Mouse (Mus musculus): Measurements from ENCODE around the gene Moxd1. TPM values are rescaled to one million over a fixed set of nuclear protein-coding genes. Genes with fewer than 3 reads are reported as not detected.

Gene Moxd1
- total RNA-seq (2014; fragmentation: Nextera tagmentation) (not detected in 2 replicates), total RNA-seq (2017) (not detected in 2 replicates)

- ATAC-seq (replicated peaks; ENCODE audit: poor library complexity, severe bottlenecking): peak; percentile 83
Measured at GRCm38 (mm10) chr10:24223449-24224143, at the start of gene Moxd1. TSS of gene Moxd1 (plus strand) at chr10:24223517.

- ATAC-seq (replicated peaks; ENCODE audit: poor library complexity, severe bottlenecking): no peak
Measured at GRCm38 (mm10) chr10:24190392-24190791, 32.9 kb upstream of the Moxd1 start.

- no peak for ATAC-seq (replicated peaks; ENCODE audit: poor library complexity, severe bottlenecking)
Measured at GRCm38 (mm10) chr10:24191977-24192376, 31.3 kb upstream of the Moxd1 start.

GRCm38 (mm10) chr10:24199303-24199702 lies 24.0 kb upstream of the Moxd1 start:
- no peak for ATAC-seq (replicated peaks; ENCODE audit: poor library complexity, severe bottlenecking)

GRCm38 (mm10) chr10:24200099-24200498 lies 23.2 kb upstream of the Moxd1 start:
- ATAC-seq (replicated peaks; ENCODE audit: poor library complexity, severe bottlenecking): no peak

- ATAC-seq (replicated peaks; ENCODE audit: poor library complexity, severe bottlenecking): no peak
Measured at GRCm38 (mm10) chr10:24210075-24210474, 13.2 kb upstream of the Moxd1 start.

- ATAC-seq (replicated peaks; ENCODE audit: poor library complexity, severe bottlenecking): no peak
Measured at GRCm38 (mm10) chr10:24213297-24213696, 10.0 kb upstream of the Moxd1 start.

- no peak for ATAC-seq (replicated peaks; ENCODE audit: poor library complexity, severe bottlenecking)
Measured at GRCm38 (mm10) chr10:24217558-24218268, 5.6 kb upstream of the Moxd1 start.

GRCm38 (mm10) chr10:24220931-24221330 lies 2.4 kb upstream of the Moxd1 start:
- ATAC-seq (replicated peaks; ENCODE audit: poor library complexity, severe bottlenecking): no peak

- ATAC-seq (replicated peaks; ENCODE audit: poor library complexity, severe bottlenecking): no peak
Measured at GRCm38 (mm10) chr10:24222911-24223310, 406 bp upstream of the Moxd1 start.

GRCm38 (mm10) chr10:24224591-24224990 lies 1.3 kb downstream of the Moxd1 start:
- ATAC-seq (replicated peaks; ENCODE audit: poor library complexity, severe bottlenecking): no peak

GRCm38 (mm10) chr10:24228318-24229183 lies 5.2 kb downstream of the Moxd1 start:
- no peak for ATAC-seq (replicated peaks; ENCODE audit: poor library complexity, severe bottlenecking)

GRCm38 (mm10) chr10:24232281-24232680 lies 9.0 kb downstream of the Moxd1 start:
- no peak for ATAC-seq (replicated peaks; ENCODE audit: poor library complexity, severe bottlenecking)

GRCm38 (mm10) chr10:24235426-24236283 lies 12.3 kb downstream of the Moxd1 start:
- no peak for ATAC-seq (replicated peaks; ENCODE audit: poor library complexity, severe bottlenecking)

- no peak for ATAC-seq (replicated peaks; ENCODE audit: poor library complexity, severe bottlenecking)
Measured at GRCm38 (mm10) chr10:24246815-24247214, 23.5 kb downstream of the Moxd1 start.

GRCm38 (mm10) chr10:24248116-24248515 lies 24.8 kb downstream of the Moxd1 start:
- ATAC-seq (replicated peaks; ENCODE audit: poor library complexity, severe bottlenecking): no peak

GRCm38 (mm10) chr10:24251631-24252030 lies 28.3 kb downstream of the Moxd1 start:
- ATAC-seq (replicated peaks; ENCODE audit: poor library complexity, severe bottlenecking): no peak

- ATAC-seq (replicated peaks; ENCODE audit: poor library complexity, severe bottlenecking): no peak
Measured at GRCm38 (mm10) chr10:24258150-24258549, 34.8 kb downstream of the Moxd1 start.

- ATAC-seq (replicated peaks; ENCODE audit: poor library complexity, severe bottlenecking): no peak
Measured at GRCm38 (mm10) chr10:24258885-24259284, 35.6 kb downstream of the Moxd1 start.
